Mouse (Mus musculus) layer of hippocampus, adult 18-20 months (tissue): Measurements from ENCODE around the gene Gpcpd1. TPM values are rescaled to one million over a fixed set of nuclear protein-coding genes. Genes with fewer than 3 reads are reported as not detected.
A peak's percentile ranks its signal among the peaks of the same experiment; 100 is the strongest.

ENCODE experiments used
- DNase-seq, 2 experiments: peaks; one replicate each; pipeline ENCODE4 v3.0.0; 2022; ENCODE audit warnings: low spot score in 2 of 2
- total RNA-seq, 2 experiments: library from RNA; stranded (reverse); gene quantifications; 2 replicates each; pipeline ENCODE4 v1.2.3; 2021

Gene Gpcpd1
- total RNA-seq, 2 experiments from 2014 or later: 51.8 to 57.3 TPM

DNA sequence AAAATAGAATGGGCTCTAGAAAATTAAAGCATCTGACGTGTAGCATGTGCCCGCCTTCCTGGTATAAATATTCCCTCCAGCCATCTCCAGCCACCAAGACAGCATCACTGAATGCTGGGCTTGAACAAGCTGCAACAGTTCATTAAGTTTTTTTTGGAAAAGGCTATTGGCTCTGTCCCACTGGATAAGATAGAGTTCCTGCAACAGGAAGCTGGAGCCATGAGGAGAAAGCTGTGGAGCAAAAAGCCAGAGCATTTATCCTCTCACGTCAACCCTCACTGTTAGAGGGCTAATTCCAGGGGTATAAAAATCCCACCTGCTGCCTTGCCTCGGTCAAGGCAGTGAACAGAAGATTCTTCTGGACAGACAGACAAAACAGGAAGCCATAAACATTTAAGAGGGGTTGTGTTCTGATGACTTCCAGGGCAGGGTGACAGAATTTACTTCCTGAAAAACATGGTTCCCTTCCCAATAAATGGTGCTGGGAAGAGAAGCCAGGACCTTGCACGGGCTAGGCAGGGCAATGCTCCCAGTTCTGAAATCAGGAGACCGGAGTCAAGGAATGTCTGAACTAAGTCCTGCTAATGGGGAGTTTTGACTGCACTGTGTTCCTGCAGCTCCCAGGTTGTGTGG lies 2.5 kb upstream of the Gpcpd1 start:
- DNase-seq: no peak

DNA sequence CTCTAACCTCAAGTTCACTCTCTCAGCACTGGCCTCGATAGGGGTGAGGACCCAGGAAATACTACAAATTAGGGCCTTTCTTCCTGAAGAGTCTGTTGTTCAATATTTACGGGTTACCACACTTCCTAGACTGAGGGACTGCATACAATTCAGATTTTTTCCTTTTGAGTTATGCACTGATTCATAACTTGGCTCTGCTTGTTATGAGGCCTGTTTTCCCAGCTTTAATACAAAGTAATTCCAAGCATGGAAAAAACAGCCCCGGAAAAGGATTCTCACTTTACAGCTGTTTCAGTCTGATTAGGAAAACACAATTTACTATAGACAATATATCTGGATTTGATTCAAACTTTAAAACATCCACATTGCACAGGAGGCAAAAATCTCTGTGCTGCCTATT lies 1.5 kb downstream of the Gpcpd1 start:
- DNase-seq: no peak

DNA sequence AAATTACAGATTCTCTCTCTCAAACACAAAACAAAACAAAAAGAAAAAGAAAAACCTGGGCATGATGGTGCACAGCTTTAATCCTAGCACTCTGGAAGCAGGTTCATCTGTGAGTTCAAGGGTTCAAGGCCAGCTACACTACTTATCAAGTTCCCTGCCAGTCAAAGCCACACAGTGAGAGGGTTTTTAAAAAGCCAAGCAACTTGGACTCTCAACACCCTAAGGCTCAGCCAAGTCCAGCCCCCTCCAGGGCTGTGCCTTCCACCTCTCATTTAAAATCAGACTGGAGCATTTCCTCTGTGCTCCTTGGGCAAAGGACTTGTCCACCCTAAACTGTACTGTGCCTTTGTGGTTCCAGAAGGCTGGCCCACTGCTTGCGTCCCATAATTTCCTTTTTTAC lies 3.3 kb downstream of the Gpcpd1 start:
- no peak for DNase-seq

DNA sequence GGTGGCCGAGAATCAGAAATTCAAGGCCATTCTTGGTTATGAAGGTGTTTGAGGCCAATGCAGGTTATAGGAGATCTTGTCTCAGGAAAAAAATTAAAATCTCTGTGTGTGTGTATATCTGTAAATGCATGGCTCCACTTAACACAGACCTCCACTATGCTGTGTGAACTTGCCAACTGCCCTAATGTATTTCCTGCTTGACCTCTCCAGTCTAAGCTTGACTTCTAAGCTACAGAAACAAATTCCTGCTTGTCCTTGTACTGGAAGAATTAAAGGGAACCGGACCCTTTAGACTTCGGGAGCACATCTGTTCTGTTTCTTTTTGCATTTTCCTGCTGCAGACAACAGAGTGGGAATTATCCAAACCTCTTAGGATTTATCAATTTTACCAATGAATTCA lies 4.4 kb downstream of the Gpcpd1 start:
- no peak for DNase-seq

DNA sequence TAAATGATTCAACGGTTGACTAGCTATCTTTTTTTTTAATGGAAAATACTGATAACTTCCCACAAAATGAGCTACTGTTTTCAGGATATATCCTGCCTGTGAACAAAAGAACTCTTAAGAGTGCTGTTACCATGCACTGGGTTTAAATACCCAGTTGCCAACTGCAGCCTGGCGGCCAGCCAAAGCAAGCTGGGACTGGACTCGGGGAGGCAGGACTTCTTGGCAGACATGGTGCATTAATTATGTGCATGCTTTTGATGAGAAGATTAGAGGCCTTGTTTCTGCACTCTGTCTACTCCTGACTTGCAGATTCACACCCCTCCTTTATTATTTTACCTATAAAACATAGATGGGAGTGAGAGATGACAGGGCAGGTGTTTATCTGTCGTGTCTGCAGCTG lies 5.3 kb downstream of the Gpcpd1 start:
- peak; percentile 44 to 78 for DNase-seq

DNA sequence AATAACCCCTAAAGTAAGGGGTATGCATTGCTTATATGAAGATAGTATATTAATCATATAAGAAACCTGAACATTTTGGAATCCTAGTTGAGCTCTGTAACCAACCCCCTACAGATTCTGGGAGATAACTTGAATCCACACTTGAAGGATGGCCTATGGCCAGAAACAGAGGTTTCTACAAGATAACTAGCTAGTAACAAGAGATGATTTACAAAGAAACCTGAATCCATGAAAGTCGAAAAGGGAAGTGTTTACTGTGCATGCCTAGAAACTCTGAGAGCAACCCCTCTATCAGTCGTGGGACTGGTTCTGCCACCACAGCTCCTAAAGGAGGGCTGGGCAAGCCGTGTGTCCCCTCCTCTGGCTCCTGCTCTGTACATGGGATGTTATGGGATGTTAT lies 7.8 kb downstream of the Gpcpd1 start:
- DNase-seq: no peak

DNA sequence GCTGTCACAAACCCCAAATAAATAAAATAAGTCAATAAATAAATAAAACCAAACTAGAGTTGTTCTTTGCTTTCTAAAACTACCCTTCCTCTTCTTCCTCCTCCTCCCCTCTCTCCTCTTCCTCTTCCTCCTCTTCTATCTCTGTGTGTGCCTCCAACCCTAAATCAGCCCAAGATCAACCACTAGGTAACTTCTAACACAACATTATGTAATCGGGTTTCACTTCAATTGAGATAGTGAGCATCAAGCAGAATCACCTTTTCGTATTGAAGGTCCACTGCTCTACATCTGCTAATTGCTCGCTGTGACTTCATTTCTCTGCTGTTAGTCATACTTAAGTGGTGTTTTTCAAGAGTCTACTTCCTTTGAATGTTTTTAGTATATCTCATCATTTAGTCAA lies 8.8 kb downstream of the Gpcpd1 start:
- DNase-seq: no peak

DNA sequence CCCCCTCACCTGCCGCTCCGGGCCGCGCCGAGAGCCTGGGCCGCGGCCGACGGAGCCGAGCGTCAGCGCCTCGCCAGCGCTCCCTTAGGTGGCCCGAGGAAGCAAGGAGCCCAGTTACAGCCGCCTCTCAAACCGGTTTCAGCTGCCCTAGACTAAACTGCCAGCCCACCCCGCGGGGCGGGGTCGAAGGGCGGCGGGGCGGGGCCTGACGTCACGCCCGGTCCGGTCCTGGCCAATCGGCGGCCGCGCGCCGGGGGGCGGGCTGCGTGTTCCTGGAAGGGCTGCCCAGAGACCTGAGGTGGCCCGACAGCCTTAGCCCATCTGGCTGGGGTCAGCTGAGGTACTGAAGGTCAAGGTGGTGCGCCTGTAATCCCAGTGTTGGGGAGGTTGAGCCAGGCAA lies 9.5 kb downstream of the Gpcpd1 start:
- DNase-seq: peak; percentile 94 to 97

DNA sequence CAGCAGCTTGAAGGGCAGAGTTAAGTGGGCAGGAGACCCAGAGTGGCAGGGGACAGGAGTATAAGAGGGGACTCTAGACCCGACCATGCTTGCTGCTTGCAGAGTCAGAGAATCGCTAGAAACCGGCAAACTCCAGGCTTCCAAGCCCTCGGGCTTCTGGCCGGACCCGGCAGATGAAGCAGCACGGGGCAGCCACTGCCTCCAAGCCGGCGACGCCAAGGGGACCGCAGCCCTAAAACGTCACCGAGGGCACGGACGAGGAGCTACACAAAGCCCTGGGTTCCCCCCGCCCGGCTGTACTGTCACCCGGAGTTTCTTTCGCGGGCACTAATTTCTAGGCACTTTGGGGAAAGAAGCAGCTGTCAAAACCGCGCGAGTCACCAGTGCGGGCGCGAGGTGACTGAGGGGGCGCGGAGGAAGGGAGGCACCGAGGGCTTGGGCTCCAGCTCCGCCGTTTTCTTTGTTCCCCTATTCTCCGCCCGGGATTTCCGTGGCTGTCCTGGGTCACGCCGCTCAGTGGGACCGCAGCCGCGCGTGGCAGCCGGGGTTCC lies 10.0 kb downstream of the Gpcpd1 start:
- peak; percentile 12 to 37 for DNase-seq

DNA sequence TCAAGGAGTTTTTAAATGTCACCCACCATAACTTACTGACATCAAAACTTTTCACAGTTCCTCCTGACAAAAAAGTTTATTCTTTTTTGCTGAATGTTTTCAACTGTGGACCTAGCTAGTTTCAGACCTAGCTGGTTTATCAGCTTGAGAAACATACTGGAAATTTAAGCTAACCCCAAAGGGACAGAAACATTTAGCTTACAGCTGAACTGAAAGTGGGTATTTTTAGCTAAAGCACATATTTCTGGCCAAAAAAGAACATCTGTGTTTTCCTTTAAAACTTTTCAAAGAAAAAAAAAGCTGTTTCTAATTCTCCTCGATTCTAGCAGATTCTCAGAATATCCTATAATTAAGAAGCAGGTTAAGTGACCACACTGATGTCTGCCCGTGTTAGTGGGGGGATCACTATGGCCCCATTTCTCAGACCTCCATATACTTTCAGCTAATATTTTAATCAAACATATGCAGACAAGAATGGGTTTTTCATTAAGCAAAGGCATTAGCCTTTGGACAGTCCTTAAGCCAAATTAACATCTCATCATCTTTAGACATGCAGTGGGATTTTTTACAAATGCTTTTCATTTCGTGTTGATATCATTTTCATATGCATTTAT lies 10.9 kb downstream of the Gpcpd1 start:
- DNase-seq: no peak

DNA sequence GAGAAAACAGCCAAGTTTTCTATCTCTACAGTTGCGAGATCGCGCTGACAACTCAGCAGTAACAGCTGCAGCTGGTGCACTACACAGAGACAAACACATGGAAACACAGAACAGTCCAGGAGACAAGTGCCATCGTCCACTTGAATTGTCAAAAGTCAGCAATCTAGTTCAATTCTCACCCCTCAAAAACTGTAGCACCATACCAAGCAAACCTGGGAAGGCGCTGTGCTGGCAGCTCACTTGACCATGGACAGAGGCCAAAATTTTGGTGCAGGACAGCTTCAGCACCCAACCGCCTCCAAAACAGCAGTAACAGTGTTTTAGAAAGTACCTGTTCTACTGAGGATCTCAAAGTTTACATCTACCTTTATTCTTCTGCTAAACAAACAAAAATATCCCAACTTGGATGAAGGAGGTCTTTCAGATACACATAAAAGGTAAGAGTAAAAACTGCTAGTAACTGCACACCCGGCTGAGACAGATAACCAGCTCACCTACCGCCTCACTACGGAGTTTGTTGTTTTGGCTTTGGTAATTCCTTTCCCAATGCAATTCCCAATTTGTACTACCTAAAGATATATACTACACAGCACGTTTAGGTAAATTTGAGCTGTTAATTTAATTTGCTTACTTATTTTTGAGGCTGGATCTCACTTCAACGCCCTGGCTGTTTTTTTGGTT lies 11.6 kb downstream of the Gpcpd1 start:
- no peak for DNase-seq

DNA sequence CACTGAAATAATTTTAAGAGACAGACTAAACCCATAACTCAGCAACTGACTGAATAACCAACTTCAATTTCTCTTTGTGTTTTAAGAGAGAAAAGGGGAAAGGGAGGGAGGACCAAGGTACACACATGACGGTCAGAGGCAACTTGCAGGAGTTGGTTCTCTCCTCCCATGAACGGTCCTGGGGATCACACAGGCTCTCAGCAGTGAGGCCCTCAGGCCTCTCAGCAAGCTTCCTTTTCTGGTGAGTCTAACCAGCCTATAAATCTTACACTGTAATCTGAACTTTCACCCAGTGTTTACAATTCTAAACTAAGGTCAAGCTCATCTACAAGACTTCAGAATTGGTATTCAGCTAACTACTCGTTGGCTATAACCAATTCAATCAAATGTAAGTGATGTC lies 12.3 kb downstream of the Gpcpd1 start:
- DNase-seq: no peak

DNA sequence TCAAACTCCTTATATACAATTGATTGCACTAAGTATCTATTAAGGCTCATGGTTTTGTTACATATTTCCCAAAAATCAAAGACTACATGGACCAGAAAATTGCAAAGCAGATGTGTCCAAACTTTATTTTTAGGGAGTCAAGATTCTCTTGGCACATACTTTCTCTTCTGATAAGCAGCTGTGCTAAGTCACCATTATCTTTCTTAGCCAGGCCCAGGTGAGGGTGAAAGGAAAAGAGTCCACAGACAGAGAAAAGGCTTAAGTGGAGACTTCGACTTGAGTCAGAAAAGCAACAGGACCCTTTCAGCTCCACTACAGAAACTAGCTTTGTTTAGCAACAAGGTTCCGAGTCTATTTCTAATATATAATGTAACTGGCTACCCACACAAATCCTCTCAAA lies 14.2 kb downstream of the Gpcpd1 start:
- no peak for DNase-seq

DNA sequence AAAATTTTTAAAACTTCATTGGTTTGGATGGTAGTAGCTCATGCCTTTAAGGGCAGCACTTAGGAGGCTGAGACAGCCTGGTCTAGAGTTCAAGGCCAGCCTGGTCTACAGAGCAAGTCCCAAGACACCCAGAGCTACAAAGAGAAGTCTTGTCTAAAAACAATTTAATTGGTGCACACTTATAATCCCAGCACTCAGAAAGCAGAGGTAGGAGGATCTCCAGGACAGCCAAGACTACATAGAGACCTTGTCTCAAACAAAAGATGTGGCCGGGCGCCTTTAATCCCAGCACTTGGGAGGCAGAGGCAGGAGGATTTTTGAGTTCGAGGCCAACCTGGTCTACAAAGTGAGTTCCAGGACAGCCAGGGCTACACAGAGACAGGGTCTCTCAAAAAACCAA lies 14.9 kb downstream of the Gpcpd1 start:
- DNase-seq: no peak

DNA sequence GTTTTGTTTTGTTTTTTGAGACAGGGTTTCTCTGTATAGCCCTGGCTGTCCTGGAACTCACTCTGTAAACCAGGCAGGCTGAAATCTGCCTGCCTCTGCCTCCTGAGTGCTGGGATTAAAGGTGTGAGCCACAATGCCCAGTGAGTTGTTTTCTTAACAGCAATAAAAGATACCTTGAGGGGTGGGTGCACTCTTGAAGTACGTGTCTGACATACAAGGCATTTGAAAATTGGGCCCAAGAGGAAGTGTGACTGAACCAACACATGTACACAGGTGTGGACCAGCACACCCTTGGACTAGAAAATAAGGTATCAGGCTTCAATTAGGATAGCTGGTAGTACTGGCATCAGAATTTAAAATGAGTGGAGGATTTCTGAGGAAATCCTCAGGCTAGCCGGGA lies 16.2 kb downstream of the Gpcpd1 start:
- DNase-seq: no peak

DNA sequence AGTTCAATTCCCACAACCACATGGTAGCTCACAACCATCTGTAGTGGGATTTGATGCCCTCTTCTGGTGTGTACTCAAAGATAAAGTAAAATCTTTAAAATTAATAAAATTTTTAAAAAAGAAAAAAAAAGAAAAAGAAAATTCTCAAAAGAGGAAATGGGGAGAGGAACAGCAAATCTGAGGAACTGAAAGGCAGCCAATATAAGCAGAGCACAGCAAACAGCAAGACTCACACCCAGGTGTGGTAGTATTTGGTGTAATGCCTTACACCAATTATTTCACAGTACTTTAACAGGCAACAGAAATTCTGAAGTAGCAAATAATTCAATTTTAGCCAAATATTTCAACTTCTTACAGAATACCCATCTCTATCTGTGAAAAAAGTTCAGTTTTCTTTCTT lies 16.7 kb downstream of the Gpcpd1 start:
- no peak for DNase-seq

DNA sequence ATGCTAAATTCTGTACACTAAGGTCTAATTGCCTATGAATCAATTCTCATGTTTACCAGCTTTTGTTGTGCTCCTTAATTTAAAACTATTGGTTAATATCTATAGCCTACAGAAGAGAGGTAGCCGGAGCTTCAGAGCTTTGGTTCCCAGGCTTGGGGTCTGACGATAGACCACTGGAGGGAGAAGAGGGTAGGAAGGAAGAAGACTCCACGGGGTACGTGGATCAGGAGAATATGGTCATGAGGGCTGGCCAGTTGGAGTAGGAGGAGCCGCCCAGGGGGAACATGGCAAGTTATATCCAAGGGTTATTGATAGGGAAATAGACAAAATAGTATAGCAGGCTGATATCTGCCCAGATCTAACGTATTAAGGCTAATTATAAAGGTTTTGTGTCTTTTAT lies 17.8 kb downstream of the Gpcpd1 start:
- no peak for DNase-seq

DNA sequence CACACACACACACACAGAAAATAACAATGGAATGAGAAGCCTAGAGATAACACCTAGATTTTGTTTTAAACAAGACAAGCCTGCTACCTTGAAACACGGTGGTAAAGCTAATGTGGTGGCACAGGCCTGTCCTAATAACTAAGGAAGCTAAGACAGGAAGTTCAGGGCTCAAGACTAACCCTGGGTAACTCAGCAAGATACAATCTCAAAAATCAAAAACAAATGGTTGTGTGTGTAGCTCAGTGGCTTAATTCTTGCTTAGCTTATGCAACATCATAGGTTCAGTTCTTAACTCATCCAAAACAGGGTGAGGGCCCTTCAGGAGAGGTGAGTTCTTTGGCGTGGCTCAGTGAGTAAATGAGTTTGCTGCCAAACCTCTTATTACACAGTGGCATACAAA lies 20.1 kb downstream of the Gpcpd1 start:
- DNase-seq: no peak

DNA sequence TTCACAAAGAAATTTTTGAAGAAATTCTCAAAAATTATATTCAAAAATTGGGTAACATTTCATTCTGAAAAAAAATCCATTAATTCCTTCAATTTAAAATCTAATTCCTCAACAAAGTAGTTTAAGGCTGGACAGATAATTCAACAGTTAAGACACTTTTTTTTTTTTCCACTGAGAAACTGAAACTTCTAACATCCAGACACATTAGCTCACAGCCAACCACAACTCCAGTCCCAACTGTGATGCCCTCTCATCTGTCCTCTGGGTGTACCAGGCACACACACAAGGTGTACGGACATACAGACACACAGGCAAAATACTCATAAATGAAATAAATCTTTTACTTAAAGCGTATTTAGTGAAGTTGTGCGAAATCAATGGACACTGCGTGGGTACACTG lies 25.7 kb downstream of the Gpcpd1 start:
- no peak for DNase-seq

DNA sequence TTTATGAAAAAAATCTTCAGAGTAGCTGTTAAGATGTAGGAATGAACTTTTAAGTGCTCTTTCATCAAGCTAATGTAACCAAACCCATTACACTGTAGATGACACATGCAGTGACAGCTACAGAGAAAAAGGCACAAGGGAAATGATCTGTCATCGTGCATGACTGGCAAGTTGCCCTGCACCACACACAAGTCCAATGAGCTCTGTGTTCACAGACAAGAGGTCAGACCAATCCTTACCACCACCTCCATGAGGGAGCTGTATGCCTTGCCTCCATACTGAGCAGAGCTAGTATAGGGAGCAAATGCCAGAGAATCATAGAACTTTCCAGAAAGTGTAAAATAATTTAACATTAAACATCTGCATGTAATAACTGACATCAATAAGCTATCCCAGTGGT lies 59.7 kb downstream of the Gpcpd1 start:
- DNase-seq: no peak

DNA sequence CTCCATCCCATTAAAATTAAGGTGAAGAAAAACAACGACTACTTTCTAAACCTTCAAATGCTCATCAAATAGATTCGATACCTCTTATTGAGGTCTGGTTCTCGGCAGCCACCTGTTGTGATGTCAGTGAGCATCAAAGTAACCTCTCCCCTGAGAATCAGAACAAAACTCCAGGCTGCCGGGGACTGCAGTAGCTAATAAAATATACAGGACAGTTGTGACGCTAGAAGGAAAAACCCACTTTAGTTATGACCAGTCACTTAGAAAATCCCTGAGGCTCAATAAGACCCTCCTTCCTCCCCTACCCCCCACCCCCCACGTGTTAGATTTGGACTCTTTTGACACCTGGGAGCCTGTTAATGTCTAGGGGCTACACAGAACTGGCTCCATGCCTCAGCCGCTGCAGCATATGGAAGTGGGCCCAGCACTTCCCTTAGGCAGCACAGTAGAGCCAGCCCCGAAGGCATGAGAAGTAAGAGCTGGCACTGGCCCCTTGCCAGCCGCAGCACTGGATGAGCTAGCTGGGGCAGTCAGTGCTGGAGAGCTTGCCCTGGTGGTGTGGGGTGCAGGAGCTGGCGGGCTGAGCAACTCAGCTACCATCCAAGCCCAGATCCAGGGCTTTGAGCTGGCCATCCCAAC lies 60.5 kb downstream of the Gpcpd1 start:
- no peak for DNase-seq

DNA sequence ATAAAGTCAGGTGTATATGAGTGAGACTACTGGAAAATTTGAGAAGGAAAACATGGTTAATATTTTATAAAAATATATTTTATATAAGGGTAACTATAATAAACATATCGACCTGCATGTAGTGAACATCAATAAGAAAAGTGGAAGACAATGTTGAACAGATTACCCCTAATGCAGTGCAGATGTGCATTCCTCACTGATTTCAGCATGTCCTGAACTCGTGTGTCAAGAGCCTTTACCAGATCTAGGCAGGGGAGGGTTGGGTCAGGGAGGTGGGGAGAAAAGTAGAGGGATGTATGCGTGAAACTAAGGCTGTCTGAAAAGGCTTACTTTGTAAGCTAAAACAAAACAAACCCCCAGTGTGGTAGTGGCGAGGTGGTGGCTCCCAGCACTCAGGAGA lies 61.4 kb downstream of the Gpcpd1 start:
- DNase-seq: no peak
